Mouse (Mus musculus) stomach, postnatal 0 days (tissue): ENCODE results near the gene Iqub.

Source experiments
- CTCF ChIP-seq: IDR thresholded peaks from 2 replicates; pipeline ENCODE4 v1.5.1; 2016; ENCODE audit warnings: antibody characterized with exemption, low read depth, mild to moderate bottlenecking, moderate library complexity
- EP300 ChIP-seq: optimal IDR thresholded peaks from 2 replicates; pipeline ENCODE3; 2016; ENCODE audit warnings: antibody characterized with exemption

- no peak for TF ChIP-seq CTCF
- TF ChIP-seq EP300, result no peak
Observed at GRCm38 (mm10) chr6:24504141-24504540, 10.7 kb downstream of the Iqub start.
